Mouse (Mus musculus) limb, embryonic 10.5 days (tissue): ENCODE results near the gene Plk1. TPM values are rescaled to one million over a fixed set of nuclear protein-coding genes. Genes with fewer than 3 reads are reported as not detected.

Experiments used
- DNase-seq: peaks from one replicate; pipeline ENCODE4 v3.0.0-alpha.2; 2017; ENCODE audit warnings: low spot score
- H3K27ac ChIP-seq: fragments of 300-500 bp; sonication (generic); 2 replicates; pipeline ENCODE4 v1.5.1; 2016; ENCODE audit warnings: mild to moderate bottlenecking
- H3K27me3 ChIP-seq: fragments of 300-500 bp; sonication (generic); 2 replicates; pipeline ENCODE4 v1.6.1; 2016; ENCODE audit warnings: low read depth, mild to moderate bottlenecking; ENCODE audit not compliant: poor library complexity, severe bottlenecking
- H3K36me3 ChIP-seq: fragments of 300-500 bp; sonication (generic); 2 replicates; pipeline ENCODE4 v1.6.1; 2016; ENCODE audit warnings: mild to moderate bottlenecking, moderate library complexity
- H3K4me1 ChIP-seq: fragments of 300-500 bp; sonication (generic); 2 replicates; pipeline ENCODE4 v1.6.1; 2016
- H3K4me3 ChIP-seq: fragments of 300-500 bp; sonication (generic); 2 replicates; pipeline ENCODE4 v1.5.1; 2016; ENCODE audit warnings: mild to moderate bottlenecking, moderate library complexity
- H3K9me3 ChIP-seq: fragments of 300-500 bp; sonication (generic); replicated peaks from 2 replicates; pipeline ENCODE4 v1.6.1; 2016; ENCODE audit warnings: mild to moderate bottlenecking
- WGBS: fragments of 180-500 bp; shearing (Covaris S2); methylation state at CpG from one replicate; pipeline ENCODE4 v1.1.7; 2016; 5-methylcytosine and 5-hydroxymethylcytosine counted together
- polyA plus RNA-seq: library from polyadenylated mRNA; unstranded; fragments of >200 nt; fragmentation: Nextera tagmentation; extraction: Ambion mirVana; gene quantifications from 2 replicates; pipeline ENCODE4 v1.2.1, GENCODE M21; 2016

The Plk1 gene
- polyA plus RNA-seq, 1 experiment from 2014 or later, result 248 TPM

DNA sequence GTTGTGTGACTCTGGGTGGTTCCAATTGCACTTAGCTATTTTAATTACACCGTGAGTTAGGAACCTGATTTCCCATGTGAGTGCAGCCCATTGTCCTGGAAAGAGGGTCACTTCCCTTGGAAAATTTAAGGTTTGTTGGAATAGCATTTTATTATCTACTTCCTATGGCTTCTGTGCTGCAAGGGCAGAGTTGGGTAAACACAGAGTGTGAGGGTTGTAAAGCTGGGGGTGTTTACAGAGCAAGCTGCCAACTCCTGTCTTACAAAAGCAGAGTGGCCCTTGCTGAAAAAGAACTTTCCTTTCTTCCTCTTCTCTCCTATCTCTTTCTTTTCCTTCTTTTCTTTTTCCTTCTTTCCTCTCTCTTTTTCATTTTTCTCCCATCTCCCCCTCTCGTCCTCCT lies 44.7 kb downstream of the Plk1 start:
- 48% methylated on average over 2 of the region's 2 CpGs for WGBS
- no peak for DNase-seq
- no peaks in the 10 kb centered on the region for H3K9me3 ChIP-seq

DNA sequence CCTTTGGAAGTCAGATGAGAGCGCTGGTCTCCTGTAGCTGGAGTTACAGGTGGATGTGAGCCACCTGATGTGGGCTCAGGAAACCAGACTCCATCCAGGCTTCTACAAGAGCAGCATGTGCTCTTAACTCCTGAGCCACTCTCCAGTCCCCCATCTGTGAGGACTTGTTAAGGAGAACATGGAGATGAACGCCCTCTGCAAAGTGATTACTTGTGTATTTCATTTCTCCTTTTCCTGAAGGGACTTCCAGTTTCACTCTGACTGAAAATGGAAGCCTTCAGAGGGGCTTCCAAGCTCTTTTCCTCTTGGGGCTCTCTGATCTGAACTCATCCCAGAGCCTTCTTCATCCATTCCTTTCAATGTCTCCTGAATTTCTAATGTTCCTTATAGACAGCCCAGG lies 46.9 kb downstream of the Plk1 start:
- Histone ChIP-seq H3K27ac (no peak overlapping the region), H3K36me3 (no peaks in the 10 kb centered on the region), H3K27me3 (no peaks in the 10 kb centered on the region), H3K9me3 (no peaks in the 10 kb centered on the region), H3K4me3 (no peak overlapping the region), H3K4me1 (no peaks in the 10 kb centered on the region)
- 87% methylated on average over 2 of the region's 2 CpGs for WGBS
- no peak for DNase-seq

More for the DNA sequence above, 44.7 kb downstream of the Plk1 start:
- Histone ChIP-seq H3K36me3 (no peaks in the 10 kb centered on the region), H3K4me1 (no peaks in the 10 kb centered on the region), H3K4me3 (no peak overlapping the region), H3K27me3 (no peaks in the 10 kb centered on the region), H3K27ac (no peak overlapping the region)

DNA sequence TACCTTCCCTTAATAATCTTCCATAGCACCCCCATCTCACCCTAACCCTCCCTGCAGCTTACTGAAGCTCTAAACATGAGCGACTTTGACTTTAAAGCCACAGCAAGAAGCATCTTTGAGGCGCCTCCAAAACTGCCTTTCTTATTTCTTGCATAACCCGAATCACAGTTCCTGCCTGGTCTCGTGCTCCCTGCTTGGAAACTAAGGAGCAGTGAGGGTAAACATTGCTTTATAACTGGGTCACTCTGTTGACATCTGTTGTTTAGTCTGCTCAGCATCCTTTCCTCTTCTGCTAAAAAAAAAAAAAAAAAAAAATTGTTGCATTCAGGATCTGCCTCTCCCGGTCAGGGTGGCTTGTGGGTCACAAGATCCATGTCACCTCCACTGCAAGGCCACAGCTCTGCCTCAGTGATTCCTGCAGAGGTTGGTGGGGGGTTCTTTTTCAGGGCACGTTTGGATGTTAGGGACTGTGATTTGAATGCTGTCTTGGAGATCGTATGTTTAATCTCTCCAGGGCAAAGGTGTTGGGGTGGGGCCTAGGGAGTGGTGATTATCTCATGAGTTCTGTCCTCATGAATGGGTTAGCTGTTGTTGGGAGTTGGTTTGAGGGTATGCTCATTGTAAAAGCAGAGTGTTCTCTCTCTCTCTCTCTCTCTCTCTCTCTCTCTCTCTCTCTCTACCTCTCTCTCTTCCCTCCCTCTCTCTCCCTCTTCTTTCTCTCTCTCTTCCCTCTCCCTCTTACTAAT lies 49.2 kb downstream of the Plk1 start:
- no peaks in the 10 kb centered on the region for H3K27me3 ChIP-seq
- 62% methylated on average over 7 of the region's 7 CpGs for WGBS
- no peaks in the 10 kb centered on the region for H3K4me1 ChIP-seq
- H3K27ac ChIP-seq, result no peak overlapping the region
- H3K4me3 ChIP-seq, result no peak overlapping the region
- DNase-seq, result no peak
- H3K36me3 ChIP-seq, result no peaks in the 10 kb centered on the region
- no peaks in the 10 kb centered on the region for H3K9me3 ChIP-seq

DNA sequence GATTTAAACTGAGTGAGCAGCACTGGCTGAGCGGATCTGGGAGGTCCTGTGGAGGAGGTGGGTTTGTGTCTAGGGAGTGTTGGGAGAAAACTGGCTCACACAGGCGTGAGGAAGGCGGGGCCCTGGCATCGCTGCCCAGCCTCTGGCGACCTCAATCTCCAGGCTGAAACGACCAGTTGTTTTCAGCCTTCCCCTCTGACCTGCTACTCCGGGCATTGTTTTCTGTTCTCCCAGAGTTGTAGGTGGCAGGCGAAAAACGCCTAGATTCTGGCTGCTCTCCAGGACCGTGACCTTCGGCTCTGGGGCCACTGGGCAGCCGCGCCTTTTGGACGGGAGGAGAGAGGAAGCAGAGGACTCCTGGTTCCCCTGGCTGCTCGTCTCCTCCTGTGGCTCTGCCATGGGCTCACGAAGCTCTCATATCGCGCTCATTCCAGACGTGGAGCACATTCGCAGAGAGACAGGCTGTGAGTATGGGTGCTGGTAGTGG lies 60.1 kb downstream of the Plk1 start, which contains the start of gene Chp2:
TSS of gene Chp2 (plus strand) at position 182 of the 487 bp plus-strand sequence.
- Histone ChIP-seq H3K9me3 (no peaks in the 10 kb centered on the region), H3K36me3 (no peaks in the 10 kb centered on the region), H3K4me3 (peak within 1 kb of the TSS; percentile 31), H3K27ac (no peak within 1 kb of the TSS), H3K4me1 (peaks cover 10% of the 10 kb centered on the region), H3K27me3 (peaks cover 26% of the 10 kb centered on the region)
- 23% methylated on average over 20 of the region's 20 CpGs for WGBS
- DNase-seq, result peak; percentile 32

Other genes with a start within 250 kb of the Plk1 start
- gene Cog7, start 177.7 kb upstream of the Plk1 start, polyA plus RNA-seq, result 22.8 and 24.8 TPM in 2 replicates
- 140 and 148 TPM in 2 replicates for gene Gga2, start 138.2 kb upstream of the Plk1 start, polyA plus RNA-seq
- 83.7 and 87.3 TPM in 2 replicates for gene Ubfd1, start 92.3 kb upstream of the Plk1 start, polyA plus RNA-seq
- gene Ears2, start 92.2 kb upstream of the Plk1 start, polyA plus RNA-seq, result 19.0 and 20.0 TPM in 2 replicates
- gene Ndufab1, start 57.6 kb upstream of the Plk1 start, polyA plus RNA-seq, result 799 and 837 TPM in 2 replicates
- 26.8 and 28.4 TPM in 2 replicates for gene Palb2, start 26.5 kb upstream of the Plk1 start, polyA plus RNA-seq
- 110 and 126 TPM in 2 replicates for gene Dctn5, start 26.4 kb upstream of the Plk1 start, polyA plus RNA-seq
- not detected in 2 replicates for gene Ern2, start 26.8 kb downstream of the Plk1 start, polyA plus RNA-seq
- gene Chp2, start 60.1 kb downstream of the Plk1 start, polyA plus RNA-seq, result not detected in 2 replicates
- 3.7 and 6.0 TPM in 2 replicates for gene Prkcb, start 129.3 kb downstream of the Plk1 start, polyA plus RNA-seq